Mouse (Mus musculus) liver, embryonic 16.5 days (tissue): ENCODE results near the gene Ninl. TPM values are rescaled to one million over a fixed set of nuclear protein-coding genes. Genes with fewer than 3 reads are reported as not detected.
"Not testable (repeated sequence)": the region's sequence is repeated elsewhere in the genome, so short reads cannot be mapped to it uniquely, and the experiment has no call there.

Source experiments
- ATAC-seq: fragments of 200-750 bp; cut with Nextera tagmentation; 2 replicates; pipeline ENCODE4 v1.8.0; 2017; ENCODE audit warnings: low read depth, mild to moderate bottlenecking, moderate number of reproducible peaks, moderate library complexity
- H3K27ac ChIP-seq: fragments of 300-500 bp; sonication (generic); 2 replicates; pipeline ENCODE4 v1.5.1; 2014; ENCODE audit warnings: mild to moderate bottlenecking, low read length
- H3K27me3 ChIP-seq: fragments of 300-500 bp; sonication (generic); 2 replicates; pipeline ENCODE4 v1.6.1; 2014; ENCODE audit warnings: low read depth, low read length, mixed read lengths; ENCODE audit not compliant: control insufficient read depth, insufficient read depth
- H3K36me3 ChIP-seq: fragments of 300-500 bp; sonication (generic); 2 replicates; pipeline ENCODE4 v1.6.1; 2014; ENCODE audit warnings: mild to moderate bottlenecking; ENCODE audit not compliant: control insufficient read depth, insufficient read depth
- H3K4me1 ChIP-seq: fragments of 300-500 bp; sonication (generic); 2 replicates; pipeline ENCODE4 v1.6.1; 2014; ENCODE audit warnings: low read depth, low read length, mixed read lengths; ENCODE audit not compliant: control insufficient read depth
- H3K4me2 ChIP-seq: fragments of 300-500 bp; sonication (generic); 2 replicates; pipeline ENCODE4 v1.6.1; 2014; ENCODE audit warnings: low read depth, low read length, mixed read lengths
- H3K4me3 ChIP-seq: fragments of 300-500 bp; sonication (generic); 2 replicates; pipeline ENCODE4 v1.5.1; 2014; ENCODE audit warnings: low read depth, mild to moderate bottlenecking, low read length
- H3K9ac ChIP-seq: fragments of 300-500 bp; sonication (generic); 2 replicates; pipeline ENCODE4 v1.6.1; 2014; ENCODE audit warnings: low read depth, low read length
- H3K9me3 ChIP-seq: fragments of 300-500 bp; sonication (generic); replicated peaks from 2 replicates; pipeline ENCODE4 v1.6.1; 2016; ENCODE audit warnings: low read length; ENCODE audit not compliant: control insufficient read depth
- WGBS: fragments of 180-500 bp; shearing (Covaris S2); extraction: QIAGEN DNeasy Blood & Tissue Kit; methylation state at CpG from one replicate; pipeline ENCODE4 v1.1.7; 2014; ENCODE audit not compliant: insufficient replicate concordance; 5-methylcytosine and 5-hydroxymethylcytosine counted together
- polyA plus RNA-seq: library from polyadenylated mRNA; unstranded; fragments of >200 nt; fragmentation: Nextera tagmentation; extraction: Ambion mirVana; gene quantifications from 2 replicates; pipeline ENCODE4 v1.2.1, GENCODE M21; 2015

The Ninl gene
- polyA plus RNA-seq, 1 experiment from 2014 or later = 13.1 TPM

DNA sequence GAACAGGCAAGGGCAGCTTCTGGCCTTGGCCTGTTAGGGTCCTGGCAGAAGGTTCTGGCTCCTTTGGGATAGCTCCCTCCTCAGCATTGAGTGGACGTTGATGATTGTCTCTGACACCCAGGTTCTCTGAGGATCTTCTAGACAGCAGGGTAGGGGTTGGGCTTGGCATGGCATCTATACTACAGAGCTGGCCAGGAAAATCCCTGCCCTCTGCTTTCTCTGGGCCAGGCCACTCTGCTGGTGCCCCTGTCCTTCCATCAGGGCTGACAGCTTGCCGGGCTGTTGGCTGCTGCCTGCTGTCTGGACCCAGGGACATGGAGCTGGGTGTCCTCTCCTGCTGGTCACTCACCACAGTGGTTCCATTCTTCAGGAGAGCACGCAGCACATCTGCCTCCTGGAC lies 89.5 kb downstream of the Ninl start:
- Histone ChIP-seq H3K27me3 (no peaks in the 10 kb centered on the region), H3K9me3 (no peaks in the 10 kb centered on the region), H3K4me3 (no peak overlapping the region), H3K27ac (no peak overlapping the region), H3K9ac (no peak overlapping the region), H3K4me1 (no peaks in the 10 kb centered on the region), H3K4me2 (no peak overlapping the region), H3K36me3 (peaks cover 3% of the 10 kb centered on the region)
- WGBS = 82% methylated on average over 3 of the region's 3 CpGs
- ATAC-seq = no peak

DNA sequence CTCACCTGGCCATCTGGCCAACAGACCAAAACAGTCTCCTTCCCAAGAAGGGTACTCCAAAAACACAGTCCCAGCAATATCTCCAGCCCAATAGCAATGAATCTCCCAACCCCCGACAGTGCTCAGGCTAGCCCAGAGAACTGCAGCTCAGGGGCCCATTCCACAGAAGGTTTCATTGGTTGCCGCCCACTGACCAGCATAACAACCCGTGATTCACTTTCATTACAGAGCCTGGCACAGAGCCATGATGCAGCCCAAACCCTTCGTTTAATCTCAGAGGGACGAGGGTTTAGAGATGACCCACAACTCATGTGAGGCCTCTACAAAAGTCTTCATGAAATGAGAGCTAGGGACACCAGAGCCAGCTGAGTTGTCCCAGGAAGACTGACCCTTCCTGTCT lies 90.4 kb downstream of the Ninl start:
- Histone ChIP-seq H3K9ac (no peak overlapping the region), H3K9me3 (no peaks in the 10 kb centered on the region), H3K27me3 (no peaks in the 10 kb centered on the region), H3K4me1 (no peaks in the 10 kb centered on the region), H3K27ac (no peak overlapping the region), H3K36me3 (peaks cover 3% of the 10 kb centered on the region), H3K4me2 (no peak overlapping the region), H3K4me3 (no peak overlapping the region)
- ATAC-seq = no peak
- WGBS = 83% methylated on average over 5 of the region's 5 CpGs

DNA sequence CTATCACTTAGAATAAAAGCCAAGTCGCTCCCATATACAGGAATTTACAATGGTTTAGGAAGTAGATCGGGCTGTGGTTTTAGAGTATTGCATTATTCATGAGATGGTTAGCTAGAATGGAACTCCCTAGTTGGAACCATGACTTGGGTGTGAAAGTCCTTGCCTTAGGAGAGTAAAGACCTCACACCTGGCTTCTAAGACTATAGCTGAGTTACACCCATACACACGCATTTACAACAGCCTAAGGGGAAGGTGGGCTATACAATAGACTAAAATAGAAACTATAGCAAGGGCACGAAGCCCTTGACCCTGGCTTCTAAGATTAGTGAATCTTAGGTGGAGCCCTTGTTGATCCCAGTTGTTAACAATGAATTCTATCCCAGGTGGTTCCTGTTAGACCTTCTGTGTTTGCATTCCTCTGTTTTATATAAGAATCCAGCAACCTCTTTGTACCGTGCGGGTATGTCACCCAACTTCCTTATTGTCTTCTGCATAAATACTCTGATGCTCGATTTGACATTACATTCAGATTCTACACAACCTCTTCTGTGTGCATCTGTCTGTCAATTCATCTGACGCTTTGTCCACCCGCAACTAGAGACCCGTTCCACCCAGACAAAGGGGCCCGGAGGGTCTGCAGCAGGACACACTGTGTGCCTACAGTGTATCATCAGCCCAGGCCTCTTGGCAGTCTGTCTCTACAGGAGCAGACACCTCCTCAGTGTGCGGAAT lies 91.1 kb downstream of the Ninl start:
- H3K27ac ChIP-seq, H3K36me3 ChIP-seq, H3K4me3 ChIP-seq, ATAC-seq, H3K4me2 ChIP-seq, H3K9ac ChIP-seq, H3K9me3 ChIP-seq, H3K4me1 ChIP-seq, H3K27me3 ChIP-seq: not testable (repeated sequence)
- 89% methylated on average over 12 of the region's 12 CpGs for WGBS

DNA sequence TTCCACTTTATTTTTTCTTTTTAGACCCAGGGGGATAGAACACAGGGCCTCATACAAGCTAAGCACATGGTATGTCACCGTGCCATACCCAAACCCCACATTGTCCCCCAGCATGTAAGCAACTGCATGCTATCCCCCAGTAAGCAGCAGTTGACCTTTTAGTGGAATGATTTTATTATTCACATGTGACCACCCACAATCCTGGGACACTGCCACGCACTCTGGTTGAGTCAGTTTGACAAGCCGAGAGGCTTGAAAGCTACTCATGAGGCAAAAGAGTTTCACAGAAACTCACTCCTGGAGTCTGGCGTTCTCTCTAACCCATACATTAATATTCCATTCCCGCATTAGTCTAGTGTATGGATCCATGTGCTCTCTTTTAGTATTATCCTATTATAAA lies 91.8 kb downstream of the Ninl start:
- not testable (repeated sequence) for H3K4me1 ChIP-seq, H3K4me2 ChIP-seq, H3K27me3 ChIP-seq, H3K9ac ChIP-seq, ATAC-seq, H3K9me3 ChIP-seq, H3K27ac ChIP-seq, H3K4me3 ChIP-seq, H3K36me3 ChIP-seq
- 83% methylated on average over 5 of the region's 5 CpGs for WGBS

DNA sequence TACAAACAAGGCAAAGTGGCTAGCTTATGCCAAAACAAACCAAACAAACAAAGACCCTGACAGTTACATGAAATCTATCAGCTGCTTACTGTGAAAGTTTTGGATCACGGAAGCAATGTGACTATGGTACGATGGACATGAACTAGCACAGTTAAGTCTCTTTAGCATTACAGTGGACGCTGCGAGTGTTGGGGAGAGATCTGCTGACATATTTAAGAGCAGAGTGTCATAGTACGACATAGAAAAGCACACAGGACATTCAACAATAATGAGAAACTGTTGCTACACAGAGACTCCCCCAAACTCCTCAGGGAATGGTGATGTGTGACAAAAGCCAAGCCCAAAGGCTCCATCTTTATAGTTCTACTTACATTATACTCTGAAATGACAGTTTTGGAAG lies 95.2 kb downstream of the Ninl start:
- WGBS = 91% methylated on average over 5 of the region's 5 CpGs
- ATAC-seq = no peak
- no peaks in the 10 kb centered on the region for H3K27me3 ChIP-seq
- no peaks in the 10 kb centered on the region for H3K4me1 ChIP-seq
- no peaks in the 10 kb centered on the region; the same call in 1 of the 2 replicates for H3K36me3 ChIP-seq
- H3K4me3 ChIP-seq = no peak overlapping the region
- no peak overlapping the region for H3K9ac ChIP-seq
- no peaks in the 10 kb centered on the region for H3K9me3 ChIP-seq
- H3K27ac ChIP-seq = no peak overlapping the region
- no peak overlapping the region for H3K4me2 ChIP-seq

DNA sequence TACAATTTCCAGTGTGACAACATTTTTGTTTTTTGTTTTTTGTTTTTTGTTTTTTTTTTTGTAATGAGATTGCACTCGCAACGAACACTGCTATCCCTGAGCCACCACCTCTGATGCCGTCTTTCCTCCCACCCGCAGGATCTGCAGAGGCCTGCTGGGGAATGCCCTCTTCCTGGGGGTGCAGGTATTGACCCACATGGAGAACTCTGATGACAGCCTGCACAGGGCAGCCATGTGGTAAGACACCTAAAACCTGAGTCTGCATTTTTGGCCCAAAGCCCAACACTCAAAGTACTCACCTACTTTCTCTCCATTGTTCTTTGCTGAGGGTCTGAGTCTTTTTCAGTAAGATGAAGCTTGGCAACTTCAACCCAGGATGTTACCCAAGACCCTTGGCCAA lies 104.5 kb downstream of the Ninl start:
- Histone ChIP-seq H3K9ac (no peak overlapping the region), H3K4me1 (no peaks in the 10 kb centered on the region), H3K4me2 (no peak overlapping the region), H3K4me3 (no peak overlapping the region), H3K36me3 (peaks cover 16% of the 10 kb centered on the region), H3K27me3 (no peaks in the 10 kb centered on the region), H3K27ac (no peak overlapping the region), H3K9me3 (no peaks in the 10 kb centered on the region)
- ATAC-seq = no peak
- 86% methylated on average over 4 of the region's 4 CpGs for WGBS

DNA sequence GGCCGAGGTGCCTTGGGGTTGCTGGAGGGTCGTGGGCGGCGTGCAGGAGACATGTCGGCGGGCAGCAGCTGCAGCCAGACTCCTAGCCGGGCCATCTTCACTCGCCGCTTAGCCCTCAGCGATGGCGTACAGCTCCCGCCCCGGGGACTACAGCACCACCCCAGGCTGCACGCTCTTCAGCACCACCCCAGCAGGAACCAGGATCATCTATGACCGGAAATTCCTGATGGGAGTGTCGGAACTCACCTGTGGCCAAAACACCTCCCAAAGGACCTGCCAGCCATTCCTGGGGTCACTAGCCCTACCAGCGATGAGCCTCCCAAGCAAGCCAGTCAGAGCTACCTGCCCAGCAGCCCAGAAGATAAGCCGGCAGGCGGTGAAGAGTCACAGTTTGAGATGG lies 105.7 kb downstream of the Ninl start:
- ATAC-seq = no peak
- Histone ChIP-seq H3K27me3 (no peaks in the 10 kb centered on the region), H3K9me3 (no peaks in the 10 kb centered on the region), H3K4me2 (no peak overlapping the region), H3K27ac (no peak overlapping the region), H3K4me1 (no peaks in the 10 kb centered on the region), H3K36me3 (peaks cover 16% of the 10 kb centered on the region), H3K4me3 (no peak overlapping the region), H3K9ac (no peak overlapping the region)
- WGBS = 89% methylated on average over 19 of the region's 19 CpGs

DNA sequence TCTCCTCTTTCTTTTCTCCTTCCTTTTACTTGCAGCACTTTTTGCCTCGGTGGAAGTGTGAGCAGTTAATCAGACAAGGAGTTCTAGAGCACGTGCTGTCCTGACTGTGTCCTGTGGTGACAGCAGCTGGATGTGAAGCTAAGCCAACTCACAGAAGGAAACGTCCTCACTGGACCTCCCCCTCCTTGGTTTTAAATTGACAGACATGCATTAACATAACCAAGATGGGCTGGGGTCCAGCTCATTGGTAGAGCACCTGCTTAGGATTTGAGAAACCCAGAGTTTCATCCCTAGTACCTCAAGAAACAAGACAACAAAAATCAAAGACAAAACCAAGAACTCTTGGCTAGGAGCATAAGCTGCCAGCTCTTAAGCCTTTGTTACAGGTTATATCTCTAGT lies 108.4 kb downstream of the Ninl start:
- H3K4me3 ChIP-seq = no peak overlapping the region
- WGBS = 61% methylated on average over 3 of the region's 3 CpGs
- H3K27ac ChIP-seq = no peak overlapping the region
- peaks cover 12% of the 10 kb centered on the region for H3K36me3 ChIP-seq
- no peaks in the 10 kb centered on the region for H3K9me3 ChIP-seq
- H3K27me3 ChIP-seq = no peaks in the 10 kb centered on the region
- ATAC-seq = no peak
- H3K4me1 ChIP-seq = no peaks in the 10 kb centered on the region
- no peak overlapping the region for H3K4me2 ChIP-seq
- no peak overlapping the region for H3K9ac ChIP-seq

DNA sequence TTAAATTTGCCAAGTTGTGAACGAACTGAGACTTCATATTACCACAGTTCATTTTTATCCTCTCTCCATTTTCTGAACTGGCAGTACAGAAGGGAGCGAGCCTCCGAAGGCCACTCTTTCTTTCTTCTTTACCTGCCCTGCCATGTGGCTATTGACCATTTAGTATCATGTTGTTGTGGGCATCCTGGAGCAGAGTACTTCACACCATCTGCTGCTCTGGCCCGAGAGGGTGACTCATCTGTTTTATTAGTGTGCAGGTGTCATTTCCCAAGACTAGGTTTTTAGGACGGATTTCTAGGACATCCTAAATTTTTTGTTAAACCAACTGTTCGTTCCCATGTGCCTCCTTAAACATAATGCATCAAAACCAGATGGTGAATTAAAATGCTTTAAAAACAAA lies 110.0 kb downstream of the Ninl start:
- 77% methylated on average over 6 of the region's 6 CpGs for WGBS
- no peaks in the 10 kb centered on the region for H3K27me3 ChIP-seq
- peaks cover 12% of the 10 kb centered on the region for H3K36me3 ChIP-seq
- no peaks in the 10 kb centered on the region for H3K4me1 ChIP-seq
- H3K4me3 ChIP-seq = no peak overlapping the region
- H3K4me2 ChIP-seq = no peak overlapping the region
- no peak overlapping the region for H3K27ac ChIP-seq
- ATAC-seq = no peak
- no peak overlapping the region for H3K9ac ChIP-seq
- H3K9me3 ChIP-seq = no peaks in the 10 kb centered on the region
